Mouse (Mus musculus) E14TG2a.4 (cell line): ENCODE results near the gene Fmo6.

Experiments used
- H3K27me3 ChIP-seq: 2 replicates; pipeline ENCODE4 v1.6.1; 2014; ENCODE audit warnings: low read length, control low read depth; ENCODE audit not compliant: insufficient read depth
- H3K36me3 ChIP-seq: 2 replicates; pipeline ENCODE4 v1.6.1; 2014; ENCODE audit warnings: low read length, control low read depth; ENCODE audit not compliant: insufficient read depth
- H3K4me1 ChIP-seq: replicated peaks from 2 replicates; pipeline ENCODE4 v1.6.1; 2014; ENCODE audit warnings: low read depth, low read length, control low read depth
- H3K4me3 ChIP-seq: replicated peaks from 2 replicates; pipeline ENCODE4 v1.5.1; 2014; ENCODE audit warnings: mild to moderate bottlenecking, low read length
- H3K9me3 ChIP-seq: 2 replicates; pipeline ENCODE4 v1.6.1; 2014; ENCODE audit warnings: low read length, control low read depth
- CTCF ChIP-seq: conservative IDR thresholded peaks from 2 replicates; pipeline ENCODE4 v1.5.1; 2014; ENCODE audit warnings: low read length
- NANOG ChIP-seq: IDR thresholded peaks from 2 replicates; pipeline ENCODE4 v1.6.1; 2014; ENCODE audit warnings: borderline replicate concordance, low read length, mixed read lengths
- POU5F1 ChIP-seq: IDR thresholded peaks from 2 replicates; pipeline ENCODE4 v1.6.1; 2014; ENCODE audit warnings: low read length, borderline replicate concordance

Gene Fmo6

GRCm38 (mm10) chr1:162946837-162947558 is 9.7 kb upstream of the Fmo6 start:
- no peak for TF ChIP-seq NANOG
- no peak for TF ChIP-seq POU5F1
- no peak for TF ChIP-seq CTCF
- no peaks in the 10 kb centered on the region for H3K27me3 ChIP-seq
- H3K4me1 ChIP-seq: no peaks in the 10 kb centered on the region
- no peaks in the 10 kb centered on the region for H3K36me3 ChIP-seq
- no peaks in the 10 kb centered on the region for H3K9me3 ChIP-seq
- no peak overlapping the region for H3K4me3 ChIP-seq

- Histone ChIP-seq H3K9me3 (no peaks in the 10 kb centered on the region), H3K27me3 (no peaks in the 10 kb centered on the region), H3K4me1 (no peaks in the 10 kb centered on the region), H3K4me3 (no peak overlapping the region), H3K36me3 (no peaks in the 10 kb centered on the region)
- TF ChIP-seq POU5F1 (no peak), NANOG (no peak), CTCF (no peak)
These were observed 6.4 kb upstream of the Fmo6 start for GRCm38 (mm10) chr1:162943700-162944099.

GRCm38 (mm10) chr1:162938696-162939351 is 1.5 kb upstream of the Fmo6 start:
- Histone ChIP-seq H3K4me1 (no peaks in the 10 kb centered on the region), H3K9me3 (no peaks in the 10 kb centered on the region), H3K4me3 (no peak overlapping the region), H3K27me3 (no peaks in the 10 kb centered on the region), H3K36me3 (no peaks in the 10 kb centered on the region)
- no peak for TF ChIP-seq CTCF
- no peak for TF ChIP-seq NANOG
- no peak for TF ChIP-seq POU5F1

- no peaks in the 10 kb centered on the region for H3K4me1 ChIP-seq
- no peak overlapping the region for H3K4me3 ChIP-seq
- no peaks in the 10 kb centered on the region for H3K36me3 ChIP-seq
- H3K27me3 ChIP-seq: no peaks in the 10 kb centered on the region
- H3K9me3 ChIP-seq: no peaks in the 10 kb centered on the region
- TF ChIP-seq CTCF: no peak
- no peak for TF ChIP-seq POU5F1
- no peak for TF ChIP-seq NANOG
These were observed 818 bp upstream of the Fmo6 start for GRCm38 (mm10) chr1:162937970-162938695.

- H3K27me3 ChIP-seq: no peaks in the 10 kb centered on the region
- no peaks in the 10 kb centered on the region for H3K36me3 ChIP-seq
- TF ChIP-seq CTCF: no peak
- TF ChIP-seq NANOG: no peak
- no peak for TF ChIP-seq POU5F1
- H3K4me3 ChIP-seq: no peak overlapping the region
- no peaks in the 10 kb centered on the region for H3K9me3 ChIP-seq
- no peaks in the 10 kb centered on the region for H3K4me1 ChIP-seq
These were observed 2.8 kb downstream of the Fmo6 start for GRCm38 (mm10) chr1:162934374-162935012.

- Histone ChIP-seq H3K4me3 (no peak overlapping the region), H3K36me3 (no peaks in the 10 kb centered on the region), H3K9me3 (no peaks in the 10 kb centered on the region), H3K4me1 (no peaks in the 10 kb centered on the region), H3K27me3 (no peaks in the 10 kb centered on the region)
- TF ChIP-seq POU5F1 (no peak), NANOG (no peak), CTCF (no peak)
These were observed 4.9 kb downstream of the Fmo6 start for GRCm38 (mm10) chr1:162932386-162932785.

- TF ChIP-seq POU5F1 (no peak), NANOG (no peak), CTCF (no peak)
- Histone ChIP-seq H3K36me3 (no peaks in the 10 kb centered on the region), H3K27me3 (no peaks in the 10 kb centered on the region), H3K4me3 (no peak overlapping the region), H3K9me3 (no peaks in the 10 kb centered on the region), H3K4me1 (no peaks in the 10 kb centered on the region)
These were observed 5.4 kb downstream of the Fmo6 start for GRCm38 (mm10) chr1:162931880-162932279.

- TF ChIP-seq NANOG (no peak), CTCF (no peak), POU5F1 (no peak)
- Histone ChIP-seq H3K27me3 (no peaks in the 10 kb centered on the region), H3K36me3 (no peaks in the 10 kb centered on the region), H3K9me3 (no peaks in the 10 kb centered on the region), H3K4me1 (no peaks in the 10 kb centered on the region), H3K4me3 (no peak overlapping the region)
These were observed 5.9 kb downstream of the Fmo6 start for GRCm38 (mm10) chr1:162931310-162931875.
